Mouse (Mus musculus) spleen, postnatal 36 days (tissue): ENCODE results near the gene Pgm2.

ENCODE experiments used
- DNase-seq, 2 experiments: peaks; one replicate each; pipeline ENCODE4 v3.0.0; 2022; ENCODE audit warnings: low spot score in 2 of 2, mixed read lengths in 1 of 2

The Pgm2 gene

DNA sequence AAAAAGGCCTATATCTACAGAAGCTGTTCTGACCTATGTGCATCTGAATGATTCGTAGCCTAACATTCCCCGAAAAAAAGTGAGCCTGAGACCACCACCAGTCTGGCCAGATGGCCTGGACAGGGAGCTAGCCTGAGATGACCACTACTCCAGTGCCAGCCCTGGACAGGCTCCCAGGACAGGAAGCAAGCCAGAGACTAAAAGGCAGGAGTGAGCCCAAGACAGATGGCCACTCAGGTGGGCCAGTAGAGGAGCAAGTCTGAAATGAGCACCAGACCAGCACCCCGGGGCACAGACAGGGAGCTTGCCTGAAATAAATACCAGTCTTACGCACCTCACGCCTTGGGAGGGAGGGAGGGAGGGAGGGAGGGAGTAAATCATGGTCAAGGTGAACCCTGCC lies 51.6 kb downstream of the Pgm2 start:
- no peak for DNase-seq

- DNase-seq, result no peak
Measured at GRCm38 (mm10) chr5:64146384-64147005, 53.7 kb downstream of the Pgm2 start.

GRCm38 (mm10) chr5:64149184-64150127 lies 56.7 kb downstream of the Pgm2 start:
- peak; percentile 23 to 27 for DNase-seq

GRCm38 (mm10) chr5:64153319-64153718 lies 60.6 kb downstream of the Pgm2 start:
- DNase-seq, result no peak

- peak; percentile 74 to 80 for DNase-seq
Measured at GRCm38 (mm10) chr5:64155861-64156550, 63.3 kb downstream of the Pgm2 start, which contains the start of gene Tbc1d1. Tbc1d1 (plus strand) TSS chr5:64156305.

DNA sequence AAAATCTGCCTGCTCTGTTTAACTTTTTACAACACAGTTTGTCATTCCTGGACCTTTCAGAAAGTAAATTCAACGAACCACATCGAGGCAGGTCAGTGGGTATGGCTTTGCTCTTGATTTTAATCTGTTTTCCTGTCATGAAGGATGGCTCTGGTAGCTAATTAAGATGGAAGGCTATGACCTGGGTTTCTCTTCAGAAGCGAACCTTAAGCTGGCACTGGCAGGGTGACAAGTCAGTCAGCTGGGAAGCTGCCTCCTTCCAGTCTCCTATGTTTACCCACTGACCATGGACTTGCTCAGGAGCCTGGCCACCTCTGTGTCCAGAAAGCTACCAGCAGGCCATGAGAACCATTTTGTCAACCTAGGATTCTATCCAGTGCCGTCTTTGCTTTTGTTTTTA lies 63.8 kb downstream of the Pgm2 start:
- DNase-seq, result no peak

DNA sequence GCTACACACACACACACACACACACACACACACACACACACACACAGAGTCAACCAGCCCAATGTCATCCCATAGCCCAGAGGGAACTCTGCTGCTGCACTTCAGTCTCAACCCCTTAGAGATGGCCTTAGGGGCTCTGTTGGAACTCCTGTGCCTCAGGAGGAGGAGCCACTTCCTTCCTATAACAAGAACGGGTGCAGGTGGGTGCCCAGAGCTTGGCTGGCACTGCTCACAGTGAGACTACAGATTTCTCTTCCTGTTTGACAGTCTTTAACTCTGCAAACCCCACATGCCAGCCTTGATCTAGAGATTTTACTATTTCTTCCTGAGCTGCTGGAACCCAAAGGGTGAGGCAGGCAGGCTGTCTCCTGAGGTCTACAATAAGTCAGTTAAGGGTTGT lies 65.2 kb downstream of the Pgm2 start:
- DNase-seq, result peak; percentile 68 to 69

DNA sequence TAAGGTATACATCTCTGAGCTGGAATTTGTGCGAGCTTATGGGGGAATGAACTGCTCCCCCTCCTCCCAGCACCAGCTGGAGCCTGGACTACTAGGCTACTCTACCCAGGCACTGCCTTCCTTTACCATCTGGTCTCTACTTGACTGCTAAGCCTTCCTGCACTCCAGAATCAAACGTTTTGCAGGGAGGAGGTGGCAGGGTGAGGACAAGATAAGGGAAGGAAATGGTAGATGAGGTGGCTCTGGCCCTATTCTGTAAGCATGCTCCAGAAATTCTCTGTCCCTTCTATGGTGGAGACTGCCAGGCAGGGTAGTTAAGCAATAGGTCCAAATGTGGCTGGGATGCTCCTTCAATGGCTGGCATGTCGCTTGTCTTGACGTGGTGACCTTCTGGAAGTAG lies 65.8 kb downstream of the Pgm2 start:
- no peak for DNase-seq

DNA sequence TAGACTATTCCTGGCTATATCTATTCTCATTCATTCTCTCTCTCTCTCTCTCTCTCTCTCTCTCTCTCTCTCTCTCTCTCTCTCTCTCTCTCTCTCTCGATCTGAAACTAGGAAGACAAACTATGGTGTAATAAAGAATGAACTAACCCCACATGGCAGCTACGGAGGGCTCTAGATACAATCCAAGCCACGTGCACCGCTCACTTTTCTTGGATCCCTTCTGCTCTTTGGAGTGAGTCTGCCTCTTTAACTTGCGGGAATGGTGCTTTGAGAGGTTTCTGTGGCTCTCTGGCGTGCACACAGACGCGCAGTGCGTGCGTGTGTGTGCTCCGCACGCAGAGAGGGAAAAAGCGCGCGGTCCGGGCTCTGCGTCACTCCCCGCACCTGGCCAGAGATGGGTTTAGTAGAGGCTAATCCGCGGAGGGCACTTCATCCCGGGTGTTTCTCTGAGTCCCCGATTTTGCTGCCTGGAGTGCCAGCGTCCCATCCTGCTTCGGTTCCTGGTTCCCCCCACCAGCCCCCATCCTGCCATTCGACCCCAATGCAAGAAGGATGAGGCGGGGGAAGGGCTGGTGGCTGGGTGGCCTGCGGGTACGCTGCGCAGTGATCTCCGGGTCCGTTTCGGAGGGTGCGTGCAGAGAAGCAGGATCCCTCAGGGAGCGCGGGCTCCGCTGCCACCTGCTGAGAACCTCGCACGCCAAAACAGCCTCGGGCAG lies 66.5 kb downstream of the Pgm2 start:
- DNase-seq, result peak in 1 of 2 experiments; percentile 19

DNA sequence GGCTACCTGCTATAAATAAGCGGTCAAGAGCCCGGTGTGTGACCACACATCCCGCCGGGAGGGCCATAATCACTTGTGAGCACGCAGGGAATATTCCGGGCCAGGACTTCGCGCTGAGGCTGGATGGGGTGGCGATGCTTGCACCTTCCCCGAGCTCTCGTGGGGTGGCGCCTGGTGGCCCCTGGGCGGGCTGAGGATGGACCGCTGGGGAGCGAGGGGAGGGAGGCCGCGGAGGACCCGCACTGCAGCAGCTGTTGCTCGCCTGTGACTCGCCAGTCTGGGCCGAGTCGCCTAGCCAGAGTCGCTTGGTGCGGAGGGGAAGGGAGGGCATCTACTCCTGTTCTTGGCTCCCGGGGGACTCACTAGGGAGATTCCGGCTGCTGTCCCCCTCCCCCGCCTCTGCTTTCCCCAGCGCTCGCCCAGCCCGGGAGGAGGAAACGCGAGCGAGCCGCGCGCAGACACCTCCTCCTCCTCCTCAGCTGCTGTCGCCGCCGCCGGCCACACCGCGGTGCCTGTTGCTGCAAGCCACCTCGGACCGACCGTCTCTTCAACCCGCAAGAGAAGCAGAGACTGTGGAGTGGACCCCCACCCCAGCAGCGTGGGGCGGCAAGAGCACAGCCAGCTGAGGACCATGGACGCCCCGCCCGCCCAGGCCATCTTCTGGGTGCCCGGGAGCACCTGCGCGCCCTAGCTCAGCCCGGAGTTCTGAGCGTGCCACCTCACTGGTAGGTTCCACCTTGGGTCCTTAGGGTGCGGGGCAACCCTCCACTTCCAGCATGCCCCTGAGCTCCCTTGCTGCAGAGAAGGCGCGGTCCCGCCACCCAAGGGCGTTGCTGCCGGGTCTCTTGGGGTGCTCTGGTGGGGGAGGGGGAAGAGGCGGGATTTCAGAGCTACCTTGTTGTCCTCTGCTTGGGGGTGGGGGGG lies 67.3 kb downstream of the Pgm2 start:
- peak; percentile 83 to 84 for DNase-seq

DNA sequence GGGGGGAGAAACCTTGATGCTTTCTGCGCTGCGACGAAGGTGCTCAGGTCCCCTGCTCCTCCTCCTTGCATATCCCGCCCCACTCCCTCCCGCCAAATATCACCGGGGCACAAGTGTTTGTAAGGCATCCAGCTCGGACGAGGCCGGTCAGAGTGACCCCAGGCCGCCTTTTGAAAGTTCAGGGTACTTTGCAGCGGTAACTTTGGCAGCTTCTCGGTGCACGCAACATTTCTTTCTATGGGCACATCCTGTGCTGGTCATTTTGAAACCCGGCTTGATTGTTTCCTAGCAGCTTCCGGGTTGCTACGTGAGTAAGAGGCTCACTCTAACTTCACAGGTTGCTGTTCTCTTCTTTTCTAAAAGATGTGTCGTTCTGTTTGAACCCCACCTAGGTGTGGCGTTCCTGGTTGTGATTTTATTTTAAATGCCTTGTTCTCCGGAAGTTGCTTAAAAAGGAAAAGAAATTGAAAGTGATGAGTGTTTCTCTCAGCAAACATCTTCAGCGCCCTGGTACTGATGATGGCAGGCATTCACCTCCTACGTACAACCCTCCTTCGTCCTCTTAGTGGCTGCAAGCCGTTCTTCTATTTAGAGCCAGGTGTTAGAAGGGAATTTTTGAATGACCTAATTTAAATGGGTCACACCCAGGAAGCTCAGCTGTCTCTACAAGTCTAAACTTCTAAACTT lies 68.1 kb downstream of the Pgm2 start:
- DNase-seq, result peak; percentile 69 to 77

DNA sequence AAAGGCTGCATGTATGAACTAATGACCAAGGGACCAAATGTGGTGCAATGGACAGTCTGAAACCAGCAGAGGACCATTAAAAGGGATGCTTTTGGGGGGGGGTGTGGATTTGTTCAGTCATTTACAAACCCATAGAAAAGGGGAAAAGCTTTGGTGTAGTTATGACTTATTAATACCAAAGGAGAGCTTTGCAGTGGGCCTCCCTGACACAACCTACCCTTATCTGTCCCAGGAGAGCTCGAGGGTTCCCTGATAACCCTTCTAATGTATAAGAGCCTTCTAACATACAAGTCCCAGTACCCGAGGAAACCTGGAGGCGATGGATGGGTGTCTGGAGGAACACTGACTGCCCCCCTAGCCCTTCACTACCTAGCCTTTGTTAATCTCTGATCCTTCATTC lies 69.2 kb downstream of the Pgm2 start:
- no peak for DNase-seq

DNA sequence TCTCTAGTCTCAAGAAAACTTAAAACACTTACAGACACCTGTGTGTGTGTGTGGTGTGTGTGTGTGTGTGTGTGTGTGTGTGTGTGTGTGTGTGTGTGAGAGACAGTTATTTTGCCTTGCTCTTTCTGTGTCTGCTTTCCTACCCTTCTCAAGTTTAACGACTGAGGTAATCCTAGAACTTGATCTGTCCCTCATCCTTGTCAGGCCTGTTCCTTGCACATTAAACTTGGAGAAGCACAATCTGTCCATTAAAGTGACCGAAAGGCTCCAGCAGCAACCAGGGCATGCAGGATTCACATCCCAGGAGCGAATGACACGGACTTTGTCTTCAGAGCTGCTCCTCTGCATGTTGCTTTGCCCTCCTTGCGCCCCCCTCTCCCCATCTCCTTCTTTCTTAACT lies 69.8 kb downstream of the Pgm2 start:
- DNase-seq, result no peak

DNA sequence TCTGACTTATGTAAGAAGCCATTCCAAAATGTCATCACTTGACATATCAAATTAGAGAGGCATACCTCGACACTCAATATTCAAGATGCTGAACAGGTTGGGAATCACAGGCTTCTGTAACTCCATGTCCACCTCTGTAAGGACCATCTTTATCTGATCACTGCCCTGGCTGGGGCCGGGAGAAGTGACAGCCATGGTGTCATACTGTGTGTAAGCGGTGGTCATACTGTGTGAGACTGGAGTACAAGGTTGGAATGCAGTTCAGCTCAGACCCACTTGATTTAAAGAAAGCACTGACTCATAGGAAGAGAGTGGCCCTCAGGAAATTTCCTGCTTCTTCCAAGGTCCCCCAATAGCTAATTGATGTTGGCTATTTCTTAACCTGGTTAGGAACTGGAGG lies 71.7 kb downstream of the Pgm2 start:
- no peak for DNase-seq

GRCm38 (mm10) chr5:64165826-64166225 lies 73.1 kb downstream of the Pgm2 start:
- no peak for DNase-seq

DNA sequence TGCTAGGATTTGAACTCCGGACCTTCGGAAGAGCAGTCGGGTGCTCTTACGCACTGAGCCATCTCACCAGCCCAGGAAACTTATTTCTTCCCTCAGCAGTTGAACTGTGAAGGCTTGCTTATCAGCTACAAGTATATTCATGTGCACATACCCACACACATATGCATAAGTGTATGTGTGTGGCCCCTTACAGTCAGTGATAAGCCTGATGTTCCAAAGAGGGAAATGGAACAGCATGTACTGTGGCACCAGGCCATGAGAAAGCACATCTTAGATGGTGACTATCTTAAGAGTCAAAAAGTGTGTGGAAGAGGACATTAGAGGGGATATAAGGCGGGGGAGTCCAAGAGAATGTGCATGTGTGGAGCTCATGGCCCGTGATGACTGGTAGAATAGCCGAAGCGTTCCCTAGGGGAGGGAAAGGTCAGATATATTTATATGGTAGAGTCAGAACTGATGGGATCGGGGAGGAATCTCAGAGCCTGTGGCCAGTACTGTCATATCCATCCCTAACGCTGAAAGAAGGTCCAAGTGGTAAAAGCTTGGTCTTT lies 76.3 kb downstream of the Pgm2 start:
- DNase-seq, result no peak

GRCm38 (mm10) chr5:64172884-64173283 lies 80.1 kb downstream of the Pgm2 start:
- no peak for DNase-seq

GRCm38 (mm10) chr5:64173302-64173701 lies 80.6 kb downstream of the Pgm2 start:
- no peak for DNase-seq

GRCm38 (mm10) chr5:64174429-64174935 lies 81.7 kb downstream of the Pgm2 start:
- DNase-seq, result no peak
